Mouse (Mus musculus) CD4-positive helper T cell, adult 2 months (primary cell): ENCODE measurements around the gene Stk32c.

Experiments
- DNase-seq: peaks from one replicate; pipeline ENCODE4 v3.0.0-alpha.2; 2012; ENCODE audit warnings: low read depth, missing footprints, low spot score

Stk32c gene

DNA sequence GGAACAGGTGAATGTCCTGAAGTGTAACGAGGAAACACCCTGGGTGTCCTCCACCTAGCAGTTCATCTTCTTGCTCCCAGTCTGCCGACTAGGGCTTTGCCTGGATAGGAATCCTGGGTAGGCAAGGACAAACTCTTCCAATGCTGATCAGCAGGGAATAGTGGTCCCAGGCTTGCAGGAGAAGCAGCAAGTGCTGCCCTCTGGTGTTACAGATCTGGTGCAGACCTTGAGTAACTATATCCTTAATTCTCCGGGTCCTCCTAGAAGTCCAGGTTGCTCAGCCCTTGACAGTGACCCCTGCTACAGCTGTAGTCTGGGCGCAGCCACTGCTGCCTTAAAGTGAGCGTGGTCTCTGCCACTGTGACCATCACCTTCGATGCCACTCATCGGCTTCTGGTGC is 13.0 kb downstream of the Stk32c start:
- no peak for DNase-seq

DNA sequence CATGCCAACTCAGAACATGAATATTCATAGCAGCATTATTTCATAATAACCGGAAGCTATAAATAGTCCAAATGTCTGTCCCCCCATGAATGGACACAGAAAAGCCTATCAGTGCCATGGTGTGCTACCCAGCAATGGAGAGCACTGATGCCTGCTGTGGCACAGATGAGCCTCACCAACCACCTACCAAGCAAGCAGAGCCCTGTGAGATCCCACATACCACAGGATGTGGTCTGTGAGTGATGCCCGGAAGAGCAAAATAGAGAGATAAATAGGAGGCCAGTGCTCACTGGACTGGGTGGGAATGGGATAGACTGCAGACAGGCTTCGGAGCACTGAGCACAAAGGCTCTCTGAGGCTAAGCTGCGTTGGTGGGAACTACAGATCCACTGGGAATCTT is 16.1 kb downstream of the Stk32c start:
- no peak for DNase-seq

DNA sequence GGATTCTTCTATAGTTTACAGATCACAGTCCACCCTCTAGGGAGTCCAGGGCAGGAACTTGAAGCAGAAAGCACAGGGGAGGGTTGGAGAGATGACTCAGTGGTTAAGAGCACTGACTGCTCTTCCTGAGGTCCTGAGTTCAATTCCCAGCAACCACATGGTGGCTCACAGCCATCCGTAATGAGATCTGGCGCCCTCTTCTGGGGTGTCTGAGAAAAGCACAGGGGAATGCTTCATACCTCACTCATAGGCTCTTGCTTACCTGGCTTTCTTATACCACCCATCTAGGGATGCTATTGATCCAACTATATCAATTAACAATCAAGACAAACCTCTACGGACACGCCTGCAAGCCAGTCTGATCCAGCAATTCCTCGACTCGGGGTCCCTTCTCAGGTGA is 21.5 kb downstream of the Stk32c start:
- no peak for DNase-seq

DNA sequence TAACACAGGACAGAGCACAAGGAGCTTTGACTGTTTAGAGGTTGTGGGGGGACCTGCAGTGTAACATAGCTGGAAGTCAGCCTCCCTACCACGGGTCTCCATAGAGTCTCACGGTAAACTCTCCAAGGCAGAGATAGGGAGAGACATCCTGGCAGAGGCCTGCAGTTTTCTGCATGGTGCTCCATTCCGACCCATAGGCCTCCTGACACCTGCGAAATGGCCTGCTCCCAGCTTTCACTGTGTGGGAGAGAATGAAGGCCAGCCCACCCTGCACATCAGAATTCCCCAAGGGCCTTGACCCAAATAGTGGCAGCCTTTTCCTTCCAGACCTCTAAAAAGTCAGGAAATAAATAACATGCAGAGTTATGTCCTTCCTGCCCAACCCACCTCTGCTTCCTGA is 22.5 kb downstream of the Stk32c start:
- no peak for DNase-seq

DNA sequence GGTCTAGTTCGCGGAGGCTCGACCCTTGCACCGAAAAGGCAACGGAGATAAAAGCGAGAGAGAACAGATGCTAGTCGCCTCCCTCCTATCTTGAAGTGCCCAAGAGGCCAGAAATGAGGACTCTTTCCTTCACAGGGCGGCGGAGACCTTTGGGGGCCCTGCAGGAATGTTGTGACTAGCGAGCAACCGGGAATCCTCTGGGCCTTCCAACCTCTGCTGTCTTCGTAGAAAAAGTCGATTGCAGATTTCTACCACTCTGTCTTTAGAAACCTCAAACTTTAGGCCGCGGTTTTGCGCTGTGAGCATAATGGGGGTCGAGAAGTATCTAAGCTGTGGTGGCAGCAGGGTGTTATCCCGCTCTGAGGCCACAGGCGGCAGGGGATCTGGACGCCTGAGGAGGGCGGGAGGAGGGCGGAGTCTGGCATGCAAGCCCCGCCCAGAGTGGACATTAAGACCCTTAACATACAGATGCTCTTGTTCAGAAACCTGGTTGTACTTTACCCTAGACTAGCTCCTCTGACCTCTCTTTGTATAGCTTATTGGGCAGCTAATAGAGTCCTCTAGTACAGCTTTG is 24.4 kb downstream of the Stk32c start:
- peak; percentile 26 for DNase-seq

DNA sequence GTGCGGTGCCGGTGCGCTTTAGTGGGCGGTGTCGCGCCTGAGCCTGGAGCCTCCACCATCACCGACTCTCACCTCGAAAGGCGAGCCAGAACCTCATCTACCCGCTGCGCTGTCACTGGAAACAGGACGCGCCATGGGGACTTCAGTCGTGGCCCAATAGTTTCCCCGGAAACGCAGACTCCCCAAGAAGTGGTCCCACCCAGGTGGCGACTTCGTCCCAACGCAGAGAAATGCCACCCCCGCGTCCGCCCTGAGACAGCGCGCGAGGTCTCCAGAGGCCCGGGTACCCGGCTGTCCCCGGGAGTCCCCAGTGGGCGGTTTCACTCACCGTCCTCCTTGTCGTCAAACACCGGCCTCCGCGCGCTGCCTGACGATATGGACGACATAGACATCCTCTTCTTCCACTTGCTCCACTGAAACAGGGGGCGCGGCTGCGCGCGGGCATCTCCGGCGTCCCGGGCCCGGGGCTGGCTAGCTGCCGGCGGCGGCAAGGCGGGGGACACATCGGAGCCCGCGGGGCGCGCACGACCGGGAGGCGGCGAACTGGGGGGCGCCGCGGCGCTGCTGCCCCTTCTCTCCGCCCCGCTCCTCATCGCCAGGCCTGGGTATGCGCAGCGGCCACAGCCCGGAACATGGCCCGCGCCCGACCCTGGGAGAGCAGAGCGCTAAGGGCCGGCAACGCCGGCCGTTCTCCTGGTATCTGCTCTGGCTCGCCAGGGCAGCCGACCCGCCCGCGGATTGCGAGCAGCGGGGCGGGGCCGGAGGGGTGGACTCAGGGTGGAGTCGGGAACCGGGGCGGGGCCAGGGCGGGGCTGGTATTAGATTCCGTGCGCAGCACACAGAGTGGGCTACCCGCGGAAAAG is 25.1 kb downstream of the Stk32c start:
- peak; percentile 69 for DNase-seq

DNA sequence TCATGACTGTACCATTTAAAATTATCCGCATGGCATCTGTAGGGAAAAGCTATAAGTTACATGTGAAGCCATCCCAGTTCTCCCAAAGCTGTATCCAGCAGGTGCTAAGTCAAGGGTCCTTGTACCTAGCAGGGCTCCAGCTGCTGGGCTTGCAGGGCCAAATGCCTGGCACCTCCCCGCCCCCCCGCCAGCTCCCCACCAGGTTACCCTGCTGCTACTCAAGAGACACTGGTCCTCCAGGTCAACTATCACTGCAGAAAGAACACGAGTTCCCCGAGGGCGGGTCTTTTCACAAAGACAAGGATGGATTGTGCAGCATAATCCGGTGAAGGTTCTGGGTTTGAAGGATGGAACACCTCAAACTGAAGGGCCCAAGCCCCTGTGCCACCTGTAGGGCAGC is 25.8 kb downstream of the Stk32c start:
- no peak for DNase-seq

DNA sequence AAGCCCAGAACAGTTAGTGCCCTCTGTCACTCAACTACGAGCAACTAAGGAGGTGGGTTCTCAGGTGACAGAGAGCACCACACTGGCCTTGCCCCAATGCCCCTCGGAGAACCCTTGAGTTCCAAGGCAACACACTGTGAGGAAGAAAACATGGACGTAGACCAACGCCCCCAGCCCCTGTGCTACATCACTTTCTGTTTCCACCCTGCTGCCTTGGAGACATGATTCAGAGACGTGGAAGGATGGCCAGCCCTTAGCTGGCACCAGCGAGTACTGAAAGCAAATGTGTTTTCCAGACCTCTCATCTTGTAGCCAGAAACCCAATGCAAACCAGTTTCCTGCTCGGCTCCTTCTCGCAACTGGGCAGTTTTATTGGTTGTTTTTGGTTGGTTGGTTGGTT is 26.7 kb downstream of the Stk32c start:
- no peak for DNase-seq

DNA sequence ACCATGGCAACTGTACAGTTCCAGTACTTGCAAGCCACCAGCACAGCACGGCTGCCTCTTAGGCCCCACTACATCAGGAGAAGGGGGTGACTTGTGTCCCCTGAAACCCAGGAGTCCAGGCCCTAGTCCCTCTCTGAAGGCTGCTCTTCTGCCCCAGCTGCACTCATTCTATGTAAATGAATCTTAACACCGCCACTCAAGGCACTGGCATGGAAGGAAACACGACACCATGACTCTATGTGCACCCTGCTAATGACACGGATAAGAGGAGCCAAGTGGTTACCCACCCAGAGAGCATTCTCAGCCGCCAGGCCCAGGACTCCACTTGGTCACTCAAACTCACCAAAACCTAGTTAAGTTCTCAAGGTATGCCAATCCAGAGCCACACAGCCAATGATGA is 27.1 kb downstream of the Stk32c start:
- no peak for DNase-seq

DNA sequence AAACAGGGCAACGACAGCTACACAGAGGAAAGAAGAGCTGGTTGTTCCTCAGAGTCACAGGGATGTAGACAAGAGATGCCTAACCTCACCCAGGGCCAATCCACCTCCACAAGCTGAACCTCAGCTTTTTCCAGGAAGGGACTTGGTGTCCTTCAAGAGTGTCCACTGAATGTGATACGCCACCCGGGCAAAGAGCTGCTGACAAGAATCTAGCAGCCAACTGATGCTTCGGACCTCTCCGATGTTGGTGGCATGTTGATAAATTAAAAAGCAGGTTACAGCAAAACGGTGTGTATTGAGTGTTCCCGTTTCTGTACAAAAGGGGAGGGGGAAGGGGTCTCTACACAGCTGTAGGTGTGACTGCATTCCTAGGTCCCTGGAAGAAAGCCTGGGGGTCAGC is 28.3 kb downstream of the Stk32c start:
- DNase-seq: no peak

DNA sequence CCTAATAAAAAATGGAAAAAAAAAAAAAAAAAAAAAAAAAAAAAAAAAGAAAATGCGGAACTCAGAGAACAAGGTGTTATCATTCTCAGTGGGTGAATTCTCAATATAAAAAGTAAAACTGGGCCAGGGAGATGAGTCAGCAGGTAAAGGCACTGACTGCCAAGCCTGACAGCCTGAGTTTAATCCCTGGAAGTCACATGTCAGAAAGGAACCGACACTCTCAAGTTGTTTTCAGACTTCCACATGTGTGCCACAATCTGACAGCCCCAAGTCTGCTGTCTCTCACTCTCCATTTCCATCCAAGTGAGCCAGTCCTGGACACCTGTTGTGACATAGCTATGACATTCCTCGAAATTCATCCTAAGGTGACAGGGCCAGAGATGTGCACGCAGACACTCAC is 28.7 kb downstream of the Stk32c start:
- DNase-seq: no peak

DNA sequence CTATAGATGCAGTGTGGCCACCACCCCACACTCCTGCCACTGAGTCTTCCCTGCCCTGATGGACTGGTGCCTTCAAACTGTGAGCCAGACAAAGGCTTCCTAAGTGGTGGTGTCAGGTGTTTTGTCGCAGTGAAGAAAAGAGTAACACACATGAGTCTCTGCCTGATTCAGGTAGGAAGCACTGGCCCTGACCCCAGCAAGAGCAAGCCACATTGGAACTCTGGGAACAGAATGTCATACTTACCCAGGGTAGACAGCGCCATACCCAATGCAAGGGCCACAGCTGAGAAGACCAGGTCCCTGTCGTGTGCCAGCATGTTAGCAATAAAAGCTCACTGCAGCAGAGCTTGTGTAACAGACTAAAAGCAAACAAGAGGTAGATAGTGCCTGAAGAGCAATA is 33.0 kb downstream of the Stk32c start:
- DNase-seq: no peak

DNA sequence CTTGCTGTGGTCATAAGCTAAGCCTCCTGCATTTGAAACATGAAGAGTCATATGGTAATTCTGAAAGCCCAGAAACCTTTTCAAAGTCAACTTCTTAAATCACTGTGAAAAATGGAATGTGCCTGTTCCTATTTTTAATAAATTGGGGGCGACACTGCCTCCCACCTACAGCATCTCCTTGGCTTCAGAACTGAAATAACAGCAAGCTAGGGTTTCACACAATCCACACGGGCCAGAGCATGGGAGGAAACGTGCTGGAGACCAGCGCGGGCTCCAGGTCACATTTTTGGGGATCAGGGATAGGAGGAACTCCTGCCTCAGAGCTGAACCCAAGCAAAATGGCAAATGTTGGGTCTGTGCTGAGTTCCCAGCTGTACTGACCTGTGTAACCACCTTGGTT is 33.8 kb downstream of the Stk32c start:
- no peak for DNase-seq

DNA sequence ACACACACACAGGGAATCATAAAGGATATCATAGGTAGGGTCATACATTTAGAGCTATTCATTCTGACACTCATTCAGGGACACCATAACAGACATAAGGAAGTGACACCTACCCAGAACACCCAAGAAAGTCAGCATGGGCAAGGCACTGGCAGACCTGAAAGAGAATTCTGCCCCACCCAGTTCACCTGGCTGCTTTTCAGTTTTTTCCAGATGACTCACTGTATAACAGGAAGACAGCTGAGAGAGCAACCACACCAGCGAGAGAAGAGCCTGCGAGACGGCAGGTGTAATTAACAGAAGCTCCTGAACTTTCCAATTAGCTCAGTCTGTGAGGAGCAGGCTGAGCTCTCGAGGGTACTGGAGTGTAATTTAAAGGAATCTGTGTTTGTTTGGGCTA is 44.0 kb downstream of the Stk32c start:
- no peak for DNase-seq

DNA sequence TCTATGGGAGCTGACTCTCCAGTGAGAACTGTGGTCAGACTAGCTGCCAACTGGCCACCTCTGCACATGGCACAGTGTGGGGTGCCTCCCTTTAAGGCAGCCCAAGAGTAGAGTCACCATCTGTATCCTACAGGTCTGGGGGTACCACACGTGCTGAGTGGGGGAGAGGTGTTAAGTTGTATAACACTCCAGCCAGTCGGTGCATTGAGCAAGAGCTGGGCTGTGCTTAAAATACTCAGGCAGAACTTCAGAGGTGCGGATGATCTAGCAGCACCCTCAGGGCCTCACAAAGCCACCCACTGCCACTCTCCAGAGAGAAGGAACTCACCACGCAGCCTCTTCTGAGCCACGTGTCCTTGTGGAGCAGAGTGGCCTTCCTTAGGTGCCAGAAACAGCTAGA is 48.7 kb downstream of the Stk32c start:
- no peak for DNase-seq

DNA sequence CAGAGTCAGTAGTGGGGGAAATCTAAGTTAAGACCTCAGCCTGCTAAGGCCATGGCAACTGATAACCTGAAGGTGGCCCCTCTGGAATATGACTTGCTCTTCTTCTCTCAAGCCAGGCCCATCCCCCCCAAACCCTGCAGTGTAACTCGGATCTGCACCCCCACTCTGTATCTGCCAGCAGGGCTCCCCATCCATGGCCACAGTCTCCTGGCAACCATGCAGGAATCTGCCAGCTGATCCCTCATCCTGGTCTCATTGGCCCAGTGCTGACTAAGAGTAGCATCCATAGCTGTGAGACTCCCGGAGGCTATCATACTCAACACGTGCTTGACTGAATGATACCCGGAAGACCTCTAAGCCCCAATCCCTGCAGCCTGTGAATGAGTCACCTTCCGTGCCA is 54.2 kb downstream of the Stk32c start:
- no peak for DNase-seq

DNA sequence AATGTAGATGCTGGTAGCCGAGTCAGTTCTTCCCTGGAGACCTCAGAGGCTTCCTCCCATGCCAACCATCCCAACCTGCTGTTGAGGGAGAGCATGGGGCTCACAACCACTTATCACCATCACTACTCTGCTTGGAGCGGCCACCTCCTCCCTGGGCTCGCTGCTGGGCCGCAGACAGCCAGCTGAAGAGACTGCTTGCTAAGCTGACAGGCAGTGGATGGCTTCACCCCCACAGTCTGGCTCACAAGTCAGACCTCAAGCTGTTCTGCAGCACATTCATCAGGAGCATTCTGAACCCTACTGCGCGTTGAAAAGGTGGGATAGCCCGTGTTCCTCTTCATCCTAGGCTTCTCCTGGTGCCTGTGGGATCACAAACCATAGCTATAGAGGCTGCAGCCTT is 54.6 kb downstream of the Stk32c start:
- DNase-seq: no peak

DNA sequence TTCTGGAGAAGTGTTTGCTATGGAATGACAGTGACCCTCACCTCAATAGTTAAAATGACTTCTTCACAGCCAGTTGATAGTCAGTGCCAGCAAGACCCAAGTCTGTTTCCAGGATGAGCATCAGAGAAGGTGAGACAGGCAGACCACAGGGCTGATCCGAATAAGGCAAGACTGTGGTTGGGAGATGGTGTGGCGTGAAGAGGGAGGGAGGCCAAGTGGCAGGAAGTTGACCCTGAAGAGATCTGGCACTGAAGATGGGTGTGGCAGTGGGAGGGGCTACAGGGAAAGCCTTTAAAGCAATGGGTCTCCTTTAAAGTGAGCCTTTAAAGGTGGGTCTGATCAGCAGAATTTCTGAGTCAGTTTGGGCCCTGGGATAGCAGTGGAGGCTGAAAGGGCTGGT is 55.6 kb downstream of the Stk32c start:
- DNase-seq: peak; percentile 59

DNA sequence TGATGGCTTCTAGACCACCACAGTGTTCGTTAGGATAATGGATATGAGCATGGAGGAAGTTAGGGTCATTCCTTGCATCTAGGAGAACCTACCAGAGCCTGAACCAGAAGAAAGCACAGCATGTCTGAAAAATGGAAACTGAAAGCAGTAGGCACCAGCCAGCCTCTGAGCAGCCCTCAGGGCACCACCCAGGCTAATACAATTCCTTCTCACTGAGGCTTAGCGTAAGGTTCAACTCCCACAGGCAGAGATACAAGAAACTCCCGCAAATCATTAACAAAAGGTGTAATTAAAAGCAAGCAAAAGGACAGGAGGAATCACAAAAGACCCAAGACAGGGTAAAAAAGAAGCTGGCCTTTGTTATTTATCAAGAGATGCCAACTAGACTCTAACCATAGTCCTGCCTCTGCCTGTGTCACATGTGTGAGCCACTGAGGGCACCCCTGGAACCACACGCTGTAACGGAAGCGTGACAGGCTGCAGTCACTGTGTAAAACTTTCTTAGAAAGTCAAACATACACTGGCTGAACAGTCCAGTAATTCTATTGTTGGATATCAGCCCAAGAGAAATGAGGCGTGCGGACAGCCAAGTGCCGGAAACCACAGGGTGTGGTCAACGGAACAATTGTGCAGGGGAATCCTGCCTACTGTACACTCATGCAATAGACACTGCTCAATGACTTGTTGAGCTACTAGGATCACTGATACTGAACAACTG is 56.6 kb downstream of the Stk32c start:
- DNase-seq: peak; percentile 58

DNA sequence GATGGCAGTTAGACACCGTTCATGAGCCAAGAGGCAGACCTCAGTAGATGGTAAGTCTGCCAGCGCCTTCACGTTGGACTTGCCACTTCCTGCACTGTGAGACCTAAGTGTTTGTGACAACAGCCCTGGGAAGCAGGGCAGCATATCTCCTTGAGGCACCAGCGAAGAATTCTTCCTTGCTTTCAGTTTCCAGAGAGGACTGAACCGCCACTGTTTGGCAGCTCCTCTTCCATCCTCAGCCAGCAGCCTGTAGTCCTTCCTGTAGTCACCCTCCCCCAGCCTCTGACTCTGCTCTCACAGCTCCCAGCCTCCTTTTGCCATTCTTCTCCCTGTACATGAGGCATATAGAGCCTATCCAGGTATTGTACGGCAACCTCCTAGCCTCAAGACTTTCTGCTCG is 60.2 kb downstream of the Stk32c start:
- peak; percentile 37 for DNase-seq

DNA sequence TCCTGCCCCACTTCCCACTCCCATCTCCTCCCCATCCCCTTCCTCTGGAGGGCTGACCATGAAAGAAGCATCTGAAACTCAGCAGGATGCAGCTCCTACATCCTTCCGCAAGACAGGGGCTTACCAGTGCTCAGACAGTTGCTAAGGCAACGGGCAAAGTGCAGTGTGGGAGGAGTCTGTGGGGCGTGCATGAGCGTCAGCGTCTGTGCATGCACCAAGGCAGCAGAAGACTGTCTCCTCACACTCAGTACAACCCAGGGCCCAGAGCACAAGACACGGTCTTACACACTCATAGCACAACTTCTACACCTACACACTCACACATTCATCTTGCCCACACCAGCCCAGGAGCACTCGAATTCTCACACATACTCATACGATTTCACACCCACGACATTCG is 62.0 kb downstream of the Stk32c start:
- DNase-seq: peak; percentile 86

DNA sequence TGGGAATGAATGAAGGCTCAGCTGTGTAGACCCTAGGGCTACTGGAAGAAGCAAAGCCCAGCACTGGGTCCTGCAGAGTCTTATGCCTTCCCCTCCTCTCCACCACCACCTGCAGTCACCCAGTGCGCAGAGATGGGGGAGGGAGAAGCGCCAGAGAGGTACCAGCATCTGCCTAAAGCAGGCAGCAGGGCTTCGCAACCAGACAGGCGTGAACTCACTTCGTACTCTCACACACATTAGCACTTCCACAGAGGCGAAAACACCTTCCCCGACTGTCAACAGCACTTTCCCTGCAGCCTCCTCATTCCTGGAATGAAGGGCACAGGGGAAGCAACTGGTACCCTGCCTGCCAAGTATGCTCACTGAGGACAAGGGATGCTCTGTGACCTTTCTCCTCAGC is 63.7 kb downstream of the Stk32c start:
- DNase-seq: no peak

DNA sequence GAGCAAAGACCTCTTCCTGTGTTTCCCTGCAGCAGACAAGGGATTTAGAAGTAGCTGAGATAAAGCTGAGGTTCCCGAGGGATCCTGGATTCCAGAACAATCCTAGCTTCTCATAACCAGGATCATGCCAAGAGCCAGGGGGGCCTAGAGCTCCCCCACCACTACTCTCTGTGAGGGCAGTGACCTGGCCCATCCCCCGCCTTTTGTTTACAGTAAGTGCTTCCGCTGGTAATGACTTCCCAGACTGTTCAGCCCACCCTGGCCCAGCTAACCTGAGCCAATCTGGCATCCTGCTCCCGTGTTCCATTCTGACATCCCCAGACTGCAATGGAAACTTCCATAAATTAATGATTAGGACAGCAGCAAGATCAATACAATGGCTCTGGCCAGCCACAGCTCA is 65.7 kb downstream of the Stk32c start:
- DNase-seq: no peak
